Mouse (Mus musculus) adrenal gland, postnatal 10 days (tissue): ENCODE measurements at regions not wholly inside any gene's neighbourhood (a gene's known extent, or its start where the extent isn't known, plus 50 kb on each side); places are given as distances from the start of the nearest gene placed in this dataset.

Experiments used
- DNase-seq: peaks from one replicate; pipeline ENCODE4 v3.0.0; 2021; ENCODE audit warnings: mixed read lengths

- DNase-seq, result no peak
Measured at GRCm38 (mm10) chr3:27815201-27815695, 80.9 kb downstream of the Tmem212 start.

DNA sequence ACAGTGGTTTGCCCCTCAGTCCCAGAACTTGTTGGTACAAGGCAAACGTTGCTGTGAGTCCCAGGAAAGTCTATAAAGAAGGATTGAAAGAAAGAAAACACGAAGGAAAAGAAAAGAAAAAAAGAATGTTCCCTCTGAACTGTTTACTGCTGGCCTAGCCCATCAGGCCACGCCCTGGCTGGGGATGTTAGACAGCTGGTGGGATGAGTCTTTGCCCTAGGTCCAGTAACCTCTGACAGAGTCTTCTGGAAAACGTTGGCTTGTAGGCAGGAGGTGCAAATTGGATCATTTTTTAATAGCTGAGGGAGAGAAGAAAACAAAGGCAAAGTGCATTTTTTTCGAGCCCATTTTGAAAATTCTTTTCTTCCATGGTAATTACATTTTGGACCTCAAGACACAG is 91.9 kb downstream of the Tmem212 start:
- DNase-seq, result no peak

GRCm38 (mm10) chr3:27791633-27791951 is 80.5 kb upstream of the Fndc3b start:
- DNase-seq, result no peak

GRCm38 (mm10) chr3:27790932-27791632 is 80.0 kb upstream of the Fndc3b start:
- no peak for DNase-seq

GRCm38 (mm10) chr3:27783926-27784325 is 72.8 kb upstream of the Fndc3b start:
- DNase-seq, result no peak

DNA sequence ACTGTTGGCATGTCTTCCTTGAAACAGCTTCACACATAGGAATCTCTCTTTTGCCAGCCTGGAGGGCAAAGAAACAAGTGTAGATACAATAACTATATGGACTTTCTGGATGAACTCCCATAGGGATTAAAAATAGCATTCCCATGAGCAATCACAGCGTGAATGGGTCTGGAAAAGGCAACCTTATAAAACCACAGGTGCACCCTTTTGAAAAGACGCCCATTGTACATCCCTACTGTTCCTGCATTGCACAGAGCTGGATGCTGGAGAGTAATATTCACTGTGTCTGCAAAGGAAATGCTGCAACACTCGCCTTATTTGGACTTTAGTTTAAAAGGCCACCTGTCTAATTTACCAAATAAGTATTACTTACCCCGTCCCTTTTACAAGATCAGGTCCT is 72.4 kb upstream of the Fndc3b start:
- DNase-seq, result no peak

DNA sequence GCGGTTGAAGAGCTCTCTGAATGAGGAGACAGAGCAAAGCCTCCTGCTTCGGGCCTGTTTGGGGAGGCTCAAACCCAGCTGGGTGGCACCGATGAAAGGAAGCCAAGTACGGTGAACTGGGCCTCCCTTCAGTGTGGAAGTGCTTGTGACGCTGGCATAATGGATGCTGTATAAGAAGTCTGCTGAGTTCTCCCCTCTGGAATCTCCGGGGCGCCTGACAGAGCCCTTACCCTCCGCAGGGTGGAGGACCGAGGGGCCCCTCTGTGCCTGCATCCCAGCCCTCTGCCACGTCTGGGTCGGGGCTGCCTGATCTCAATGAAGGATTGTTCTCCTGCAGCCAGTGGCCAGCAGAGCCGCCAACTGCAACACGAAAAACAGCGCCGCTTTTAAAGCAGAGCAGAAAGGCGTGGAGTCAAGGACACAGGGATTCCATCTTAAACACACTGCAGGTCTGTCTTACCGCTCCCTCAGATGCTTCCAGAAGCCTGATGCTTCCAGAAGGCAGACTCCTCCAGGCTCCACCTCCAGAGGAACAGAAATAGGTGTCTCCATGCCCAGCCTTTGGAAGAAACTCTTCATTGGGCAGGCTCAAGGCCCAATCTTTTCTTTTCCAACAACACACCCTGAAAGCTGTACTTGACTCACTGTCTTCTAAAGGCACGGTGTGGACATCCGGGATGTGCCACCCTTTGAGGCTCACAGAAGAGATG is 71.1 kb upstream of the Fndc3b start:
- DNase-seq, result no peak

DNA sequence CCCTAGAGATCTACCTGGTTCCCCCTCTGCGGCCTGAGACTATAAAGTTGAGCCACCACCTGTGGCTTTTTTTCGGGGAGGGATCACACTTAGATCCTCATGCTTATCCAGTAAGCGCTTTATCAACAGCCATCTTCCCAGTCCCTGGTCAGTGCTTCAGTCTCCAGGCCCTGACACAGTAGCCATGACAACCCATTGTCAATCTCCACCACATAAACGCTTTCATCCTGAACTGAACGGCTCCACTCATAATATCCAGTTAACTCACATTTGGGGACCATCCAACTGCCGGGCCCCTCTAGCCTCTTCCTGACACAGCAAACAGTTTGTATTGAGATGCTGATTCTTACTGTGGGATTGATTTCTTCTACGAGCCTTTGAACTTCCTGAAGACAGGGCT is 68.8 kb upstream of the Fndc3b start:
- DNase-seq, result no peak

GRCm38 (mm10) chr3:27777751-27778150 is 66.6 kb upstream of the Fndc3b start:
- no peak for DNase-seq

DNA sequence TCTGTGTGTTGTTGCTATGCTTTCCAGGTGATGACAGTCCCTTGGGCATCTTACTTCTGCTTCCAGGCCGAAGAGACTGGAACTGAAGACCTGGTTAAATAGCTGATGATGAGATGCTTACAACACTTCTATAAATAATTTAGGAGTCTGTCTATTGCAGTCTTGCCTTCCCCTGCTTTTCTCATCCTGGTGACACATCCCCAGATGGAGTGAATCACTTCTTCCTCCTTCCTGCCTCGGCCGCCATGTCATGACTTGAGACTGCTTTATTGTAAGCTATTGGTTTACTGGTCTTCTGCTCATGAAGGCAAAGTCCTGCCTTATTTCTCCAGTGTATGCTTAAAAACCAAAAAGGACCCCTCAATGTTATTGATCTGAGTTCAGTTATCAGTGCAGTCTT is 62.1 kb upstream of the Fndc3b start:
- DNase-seq, result no peak

- no peak for DNase-seq
Measured at GRCm38 (mm10) chr3:27769438-27769837, 58.3 kb upstream of the Fndc3b start.

DNA sequence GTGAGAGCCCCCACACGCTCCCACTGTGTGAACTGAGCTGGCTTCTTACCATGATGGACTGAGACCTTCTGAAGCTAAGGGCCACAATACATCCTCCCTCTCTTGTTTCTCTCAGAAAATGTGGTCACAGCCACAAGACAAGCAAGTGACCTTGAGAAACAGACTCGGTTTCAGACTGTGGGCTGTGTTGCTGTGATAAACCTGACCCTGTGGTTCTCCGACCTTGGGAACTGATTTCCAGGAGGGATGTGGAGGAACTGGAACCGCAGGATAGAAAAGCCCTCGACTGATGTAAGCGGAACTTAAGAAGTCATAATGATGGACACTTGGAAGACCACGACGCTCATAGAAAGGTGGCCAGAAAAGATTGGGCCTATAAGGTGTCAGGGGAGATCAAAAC is 56.1 kb upstream of the Fndc3b start:
- DNase-seq, result no peak

DNA sequence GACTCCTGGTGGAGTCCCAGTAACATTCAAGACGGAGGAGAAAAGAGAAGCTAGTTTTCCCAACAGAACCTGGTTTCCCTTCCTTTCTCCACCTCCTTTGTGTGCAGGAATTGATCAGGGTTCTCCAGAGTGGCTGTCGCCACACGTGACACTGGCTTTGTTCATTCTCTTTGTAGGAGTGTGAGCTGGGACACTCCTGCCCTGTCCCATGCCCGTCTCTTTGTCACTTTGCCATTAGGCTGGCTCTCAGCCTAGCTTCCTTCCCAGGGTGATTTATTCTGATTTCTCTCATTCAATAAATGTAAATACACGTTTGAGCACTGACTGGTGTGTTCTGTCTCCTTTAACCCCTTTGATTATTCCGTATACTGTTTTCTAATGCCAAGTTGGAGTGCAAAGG is 55.3 kb upstream of the Fndc3b start:
- DNase-seq, result peak; percentile 59

DNA sequence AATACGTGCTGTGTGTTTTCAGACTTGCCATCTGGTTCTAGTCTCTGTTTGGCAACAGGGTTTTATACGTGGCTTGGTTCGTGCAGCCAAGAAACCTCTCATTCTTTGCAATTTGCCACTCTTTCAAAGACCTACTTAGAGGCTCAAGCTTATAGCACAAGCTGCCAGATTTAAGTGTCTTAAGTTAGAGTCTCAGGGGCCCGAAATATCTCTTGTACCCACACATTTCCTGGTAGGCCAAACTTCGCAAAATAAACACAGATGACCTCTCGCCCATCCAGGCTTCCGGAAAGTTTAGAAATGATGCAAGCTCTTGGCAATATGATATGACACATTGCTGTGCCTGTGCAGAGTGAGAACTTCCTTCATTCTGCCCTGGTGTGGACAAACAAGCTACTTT is 54.8 kb upstream of the Fndc3b start:
- peak; percentile 52 for DNase-seq

- no peak for DNase-seq
Measured at GRCm38 (mm10) chr3:27764556-27764955, 53.4 kb upstream of the Fndc3b start.

- no peak for DNase-seq
Measured at GRCm38 (mm10) chr3:27761031-27761430, 49.9 kb upstream of the Fndc3b start.
